Mouse (Mus musculus) CD4-positive helper T cell, adult 2 months (primary cell): ENCODE measurements around the gene Ildr1.

Experiments
- DNase-seq: peaks from one replicate; pipeline ENCODE4 v3.0.0-alpha.2; 2012; ENCODE audit warnings: low read depth, missing footprints, low spot score

Gene Ildr1

DNA sequence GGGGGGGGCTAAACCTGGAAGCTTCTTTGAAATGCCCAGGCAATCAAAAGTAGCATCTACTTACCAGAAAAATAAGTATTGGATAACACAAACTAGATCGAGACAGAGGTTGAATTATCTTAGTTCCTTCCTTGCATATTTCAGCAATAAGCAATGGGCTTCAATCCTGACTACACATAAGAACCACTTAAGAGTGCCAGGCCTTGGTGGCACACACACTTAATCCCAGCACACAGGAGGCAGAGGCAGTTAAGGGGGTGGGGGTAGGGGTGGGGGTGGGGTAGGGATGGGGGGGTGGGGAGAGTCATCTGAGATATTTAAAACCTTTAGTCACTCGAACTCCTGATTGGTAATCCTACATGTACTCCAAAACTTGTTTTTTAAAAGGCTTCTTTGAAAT is 77.5 kb downstream of the Ildr1 start:
- no peak for DNase-seq

DNA sequence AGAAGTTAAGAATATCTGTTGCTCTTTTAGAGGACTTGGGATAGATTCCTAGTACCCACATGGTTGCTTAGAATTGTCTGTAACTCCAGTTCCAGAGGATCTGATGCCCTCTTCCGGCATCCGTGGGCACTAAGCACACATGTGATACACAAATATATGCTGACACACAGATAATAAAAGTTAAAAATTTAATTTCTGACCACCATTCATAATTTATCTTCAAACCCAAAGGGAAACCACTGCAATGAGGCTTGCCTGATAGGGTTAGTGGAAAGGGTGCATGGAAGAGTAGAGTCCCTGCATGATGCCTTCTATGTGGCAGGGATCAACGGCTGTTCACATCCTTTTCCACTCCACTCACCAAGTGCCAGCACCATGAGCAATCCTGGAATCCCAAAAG is 77.9 kb downstream of the Ildr1 start:
- no peak for DNase-seq

DNA sequence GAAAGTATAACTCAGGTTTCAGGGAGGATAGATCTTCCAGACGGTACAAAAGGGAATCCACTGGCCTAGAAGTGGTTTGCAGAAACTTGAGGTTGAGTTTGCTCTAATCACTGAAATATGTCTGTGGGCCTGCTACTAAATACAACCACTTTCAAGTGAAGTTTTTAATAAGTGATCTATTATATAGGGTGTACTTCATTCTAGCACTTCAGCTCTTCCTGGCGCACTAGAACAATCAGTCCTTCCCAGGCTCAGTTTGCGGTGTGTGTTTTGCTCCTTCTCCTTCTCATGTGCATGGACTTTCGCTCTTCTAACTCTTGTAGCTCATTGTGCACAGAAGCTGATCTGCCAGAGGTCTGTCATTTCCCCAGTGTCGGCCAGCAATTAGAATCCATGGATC is 79.2 kb downstream of the Ildr1 start:
- DNase-seq = no peak

DNA sequence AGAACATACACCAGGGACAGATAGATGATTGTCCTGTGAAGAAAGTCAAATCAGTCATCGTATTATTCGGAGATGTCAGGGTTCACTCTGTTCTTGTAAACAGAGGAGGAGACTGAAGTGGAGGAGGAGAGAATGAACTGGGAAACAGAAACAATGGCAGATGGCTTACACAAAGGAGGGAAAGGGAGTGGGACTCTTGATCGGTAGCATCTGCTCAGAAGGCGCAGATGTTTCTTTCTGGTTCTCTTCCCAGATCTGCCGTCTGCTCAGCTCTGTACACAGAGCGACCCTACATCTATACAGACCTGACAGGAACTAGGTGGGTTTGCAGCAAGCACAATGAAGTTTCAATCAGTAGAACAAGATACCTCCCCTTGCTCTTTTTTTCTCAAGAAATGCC is 81.9 kb downstream of the Ildr1 start:
- DNase-seq = no peak
